Mouse (Mus musculus) adrenal gland, postnatal 25 days (tissue): ENCODE measurements around the gene Hist1h1a. TPM values are rescaled to one million over a fixed set of nuclear protein-coding genes. Genes with fewer than 3 reads are reported as not detected.
"Not testable (repeated sequence)": the region's sequence is repeated elsewhere in the genome, so short reads cannot be mapped to it uniquely, and the experiment has no call there.

Source experiments
- DNase-seq: peaks from one replicate; pipeline ENCODE4 v3.0.0; 2021; ENCODE audit warnings: mixed read lengths
- total RNA-seq: library from RNA; stranded (reverse); gene quantifications from 2 replicates; pipeline ENCODE4 v1.2.3, GENCODE M21; 2021

Hist1h1a gene
- total RNA-seq, 1 experiment from 2014 or later: 76.4 TPM

DNA sequence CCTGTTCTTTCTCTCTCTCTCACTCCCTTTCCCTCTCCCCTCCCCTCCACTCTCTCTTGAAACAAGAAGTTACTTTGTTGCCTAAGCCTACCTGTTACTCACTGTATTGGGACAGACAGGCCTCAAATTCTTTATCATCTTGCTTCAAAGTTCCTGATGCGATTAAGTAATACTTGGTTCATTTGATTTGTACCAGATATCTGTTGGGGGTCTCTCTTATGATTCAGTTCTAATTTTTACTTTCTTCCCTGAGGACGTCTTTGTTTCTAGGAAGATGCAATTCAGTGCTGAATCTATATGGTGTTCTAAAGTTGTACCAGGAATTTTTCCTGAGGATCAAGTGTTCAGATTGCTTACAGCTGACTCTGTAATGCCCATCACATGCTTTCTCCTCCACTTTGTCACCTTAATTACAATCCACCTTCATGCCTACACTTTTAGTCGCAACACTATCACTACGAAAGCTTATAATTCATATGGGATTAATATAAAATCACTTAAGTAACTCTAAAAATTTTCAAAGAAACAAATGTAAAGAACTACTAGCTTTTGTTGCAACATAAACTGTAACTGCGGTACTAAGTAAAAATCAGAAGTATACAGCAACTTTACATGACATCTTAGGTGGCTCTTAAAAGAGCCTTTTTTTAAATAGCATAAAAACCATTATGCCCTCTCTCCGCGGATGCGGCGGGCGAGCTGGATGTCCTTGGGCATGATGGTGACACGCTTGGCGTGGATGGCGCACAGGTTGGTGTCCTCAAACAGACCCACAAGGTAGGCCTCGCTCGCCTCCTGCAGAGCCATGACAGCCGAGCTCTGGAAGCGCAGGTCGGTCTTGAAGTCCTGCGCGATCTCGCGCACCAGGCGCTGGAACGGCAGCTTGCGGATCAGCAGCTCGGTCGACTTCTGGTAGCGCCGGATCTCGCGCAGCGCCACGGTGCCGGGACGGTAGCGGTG lies 18.8 kb upstream of the Hist1h1a start:
- DNase-seq: no peak

DNA sequence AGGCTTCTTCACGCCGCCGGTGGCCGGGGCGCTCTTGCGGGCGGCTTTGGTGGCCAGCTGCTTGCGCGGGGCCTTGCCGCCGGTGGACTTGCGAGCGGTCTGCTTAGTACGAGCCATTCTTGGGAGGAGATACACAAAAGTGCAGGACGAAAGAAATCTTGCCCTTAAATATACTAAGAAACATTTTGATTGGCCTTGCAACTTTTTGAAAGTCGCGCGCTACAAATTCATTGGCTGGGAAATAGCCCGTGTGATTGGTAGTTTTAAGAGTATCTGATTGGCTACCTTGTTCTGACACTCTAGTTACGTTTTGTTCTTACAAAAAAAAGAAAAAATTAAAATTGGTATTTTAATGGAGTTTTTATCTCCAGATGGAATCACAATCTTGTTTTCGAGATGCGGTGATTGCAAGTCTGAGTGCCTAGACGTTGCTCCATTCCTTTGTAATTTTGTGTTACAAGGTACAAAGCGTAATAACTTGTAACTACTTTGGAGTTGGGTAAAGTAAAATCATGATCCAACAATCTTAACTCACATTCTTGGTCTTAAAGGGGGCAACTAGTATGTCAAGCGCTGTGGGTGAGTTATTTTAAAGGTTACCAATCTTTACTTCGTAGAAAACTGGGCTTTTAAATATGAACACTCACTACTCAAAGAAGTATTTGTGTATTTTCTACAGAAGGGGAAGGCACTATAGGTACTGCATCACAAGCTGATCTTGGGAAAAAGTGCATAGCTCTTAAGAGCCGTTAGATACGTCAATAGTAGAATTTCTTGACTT lies 17.9 kb upstream of the Hist1h1a start, which contains the start of gene Hist1h3c:
Gene Hist1h3c (minus strand): TSS at position 222 of the 781 bp plus-strand sequence.
- DNase-seq: peak; percentile 77

DNA sequence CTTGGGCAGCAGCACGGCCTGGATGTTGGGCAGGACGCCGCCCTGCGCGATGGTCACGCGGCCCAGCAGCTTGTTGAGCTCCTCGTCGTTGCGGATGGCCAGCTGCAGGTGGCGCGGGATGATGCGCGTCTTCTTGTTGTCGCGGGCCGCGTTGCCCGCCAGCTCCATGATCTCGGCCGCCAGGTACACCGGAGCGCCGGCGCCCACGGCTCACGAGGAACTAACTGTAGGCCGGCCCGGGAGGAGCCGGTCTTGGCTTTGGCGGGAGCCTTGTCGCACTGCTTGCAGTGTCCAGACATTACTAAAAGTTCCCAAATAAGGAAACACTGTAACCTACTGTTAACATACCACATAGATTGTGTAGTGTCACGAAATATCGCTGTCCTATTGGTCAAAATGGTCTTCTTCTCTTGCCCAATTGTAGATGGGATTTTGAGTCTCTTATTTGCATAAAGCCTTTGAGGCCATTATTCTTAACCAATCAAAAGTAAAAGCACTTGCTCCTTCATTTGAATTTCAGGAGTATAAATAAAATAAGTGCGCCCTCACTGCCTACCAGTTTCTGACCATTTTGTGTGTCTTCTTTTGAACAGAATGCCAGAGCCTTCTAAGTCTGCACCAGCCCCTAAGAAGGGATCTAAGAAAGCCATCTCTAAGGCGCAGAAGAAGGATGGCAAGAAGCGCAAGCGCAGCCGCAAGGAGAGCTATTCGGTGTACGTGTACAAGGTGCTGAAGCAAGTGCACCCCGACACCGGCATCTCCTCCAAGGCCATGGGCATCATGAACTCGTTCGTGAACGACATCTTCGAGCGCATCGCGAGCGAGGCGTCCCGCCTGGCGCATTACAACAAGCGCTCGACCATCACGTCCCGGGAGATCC lies 17.0 kb upstream of the Hist1h1a start, which contains the start of gene Hist1h2bb:
Gene Hist1h2bb (plus strand): TSS at position 534 of the 880 bp plus-strand sequence.
- DNase-seq: peak; percentile 52

DNA sequence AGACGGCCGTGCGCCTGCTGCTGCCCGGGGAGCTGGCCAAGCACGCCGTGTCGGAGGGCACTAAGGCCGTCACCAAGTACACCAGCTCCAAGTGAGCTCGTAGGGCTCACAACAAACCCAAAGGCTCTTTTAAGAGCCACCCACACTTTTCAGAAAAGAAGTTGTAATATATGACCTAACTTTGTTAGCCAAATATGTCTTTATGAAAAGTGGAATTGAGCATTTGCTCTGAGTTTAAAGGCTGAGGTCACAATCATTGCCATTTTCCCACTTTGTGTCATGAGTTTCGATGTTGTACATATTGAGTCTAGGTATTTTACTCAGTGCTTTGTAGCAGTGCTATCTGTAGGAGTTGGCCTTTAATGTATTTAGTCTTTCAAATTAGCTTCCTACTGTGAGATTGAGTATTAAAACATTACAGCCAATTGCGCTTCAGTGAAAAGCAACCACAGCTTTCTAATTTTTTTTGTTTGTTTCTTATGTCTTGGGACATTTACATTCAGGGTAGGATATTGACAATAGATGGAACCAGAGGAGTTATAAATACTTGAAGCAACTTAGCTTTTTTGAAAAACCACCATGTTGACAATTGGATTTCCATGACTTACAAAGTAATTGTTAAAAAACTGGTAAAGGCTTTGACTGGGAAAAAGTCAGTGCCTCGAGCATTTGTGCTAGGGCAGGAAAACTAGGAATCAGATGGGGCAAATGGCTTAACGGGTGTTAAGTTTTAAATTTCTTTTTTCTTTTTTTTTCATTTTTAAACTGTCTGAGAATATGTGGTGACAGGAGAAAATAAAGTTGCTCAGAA lies 16.2 kb upstream of the Hist1h1a start:
- no peak for DNase-seq

DNA sequence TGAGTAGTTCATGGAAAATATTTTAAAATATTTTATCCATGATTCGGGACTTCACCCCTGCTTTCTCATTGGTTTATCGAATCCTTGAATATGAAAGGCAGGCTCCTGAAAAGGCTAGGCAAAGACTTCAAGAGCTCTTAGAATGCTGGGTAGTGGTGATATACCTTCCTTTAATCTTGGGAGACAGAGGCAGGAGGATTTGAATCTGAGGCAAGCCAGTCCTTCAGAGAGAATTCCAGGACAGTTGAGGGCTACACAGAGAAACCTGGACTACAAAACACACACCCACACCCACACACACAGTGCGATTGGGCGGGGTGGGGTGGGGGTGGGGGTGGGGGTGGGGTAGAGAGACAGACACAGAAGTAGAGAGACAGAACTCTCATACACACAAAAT lies 15.6 kb upstream of the Hist1h1a start:
- DNase-seq: no peak

DNA sequence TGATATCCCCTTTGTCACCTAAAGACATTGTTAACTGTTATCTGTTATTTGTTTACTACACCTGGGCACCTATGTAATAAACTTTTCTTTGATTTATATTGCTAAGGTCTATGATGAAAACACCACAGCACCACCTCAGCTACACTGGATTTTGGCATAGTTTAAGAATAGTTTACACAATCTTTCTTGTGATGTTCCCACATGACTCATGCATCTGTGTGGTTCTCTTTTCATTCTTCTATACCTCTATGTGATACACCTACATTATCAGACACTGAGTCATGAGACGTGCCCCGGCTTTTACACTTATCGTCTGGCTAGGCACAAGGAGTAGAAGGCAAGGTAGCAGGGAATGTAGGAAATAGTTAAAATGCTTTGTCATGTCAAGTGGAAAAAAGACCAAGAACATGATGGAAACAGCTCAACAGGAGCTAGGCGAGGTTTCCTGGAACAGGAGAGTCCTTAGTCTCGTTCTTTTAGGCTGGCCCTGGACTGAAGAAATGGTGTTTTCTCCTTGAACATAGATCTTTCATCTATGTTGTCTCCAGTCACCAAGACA lies 13.8 kb upstream of the Hist1h1a start:
- DNase-seq: no peak

DNA sequence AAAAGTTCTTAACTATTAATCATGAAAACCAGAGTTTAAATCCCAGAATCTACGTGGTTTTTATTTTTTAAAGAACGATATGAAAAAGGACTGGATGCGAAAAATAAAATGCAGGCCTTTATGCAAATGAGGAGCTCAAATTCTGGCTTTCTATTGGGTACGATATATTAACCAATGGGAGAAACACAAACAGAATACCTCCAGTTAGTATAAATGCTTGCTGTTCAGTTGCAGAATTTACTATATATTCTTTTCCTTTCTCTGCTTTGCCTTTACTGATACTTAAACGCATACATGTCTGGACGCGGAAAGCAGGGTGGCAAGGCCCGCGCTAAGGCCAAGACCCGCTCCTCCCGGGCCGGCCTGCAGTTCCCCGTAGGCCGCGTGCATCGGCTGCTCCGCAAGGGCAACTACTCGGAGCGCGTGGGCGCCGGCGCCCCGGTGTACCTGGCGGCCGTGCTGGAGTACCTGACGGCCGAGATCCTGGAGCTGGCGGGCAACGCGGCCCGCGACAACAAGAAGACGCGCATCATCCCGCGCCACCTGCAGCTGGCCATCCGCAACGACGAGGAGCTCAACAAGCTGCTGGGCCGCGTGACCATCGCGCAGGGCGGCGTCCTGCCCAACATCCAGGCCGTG lies 12.5 kb upstream of the Hist1h1a start, which contains the start of gene Hist1h2ab:
Gene Hist1h2ab (plus strand): TSS at position 288 of the 639 bp plus-strand sequence.
- DNase-seq: not testable (repeated sequence)

DNA sequence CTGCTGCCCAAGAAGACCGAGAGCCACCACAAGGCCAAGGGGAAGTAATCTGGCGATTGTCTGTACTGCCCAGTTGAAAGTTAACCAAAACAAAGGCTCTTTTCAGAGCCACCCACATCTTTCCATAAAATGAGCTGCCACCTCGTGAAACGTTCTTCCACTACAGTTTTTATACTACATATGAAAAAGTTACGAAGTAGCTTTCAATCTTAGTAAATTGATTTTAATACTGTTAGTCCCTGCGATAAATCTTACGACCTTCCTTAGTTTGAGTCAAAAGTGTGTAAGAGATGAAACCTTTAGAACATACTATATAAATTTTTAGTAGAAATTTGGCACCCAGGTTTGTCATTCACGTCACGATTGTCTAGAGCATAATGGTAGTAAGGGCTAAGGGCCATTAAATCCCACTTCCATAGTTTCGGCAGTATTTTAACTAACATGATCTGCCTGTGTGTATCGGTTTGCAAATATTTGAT lies 11.9 kb upstream of the Hist1h1a start:
- no peak for DNase-seq

DNA sequence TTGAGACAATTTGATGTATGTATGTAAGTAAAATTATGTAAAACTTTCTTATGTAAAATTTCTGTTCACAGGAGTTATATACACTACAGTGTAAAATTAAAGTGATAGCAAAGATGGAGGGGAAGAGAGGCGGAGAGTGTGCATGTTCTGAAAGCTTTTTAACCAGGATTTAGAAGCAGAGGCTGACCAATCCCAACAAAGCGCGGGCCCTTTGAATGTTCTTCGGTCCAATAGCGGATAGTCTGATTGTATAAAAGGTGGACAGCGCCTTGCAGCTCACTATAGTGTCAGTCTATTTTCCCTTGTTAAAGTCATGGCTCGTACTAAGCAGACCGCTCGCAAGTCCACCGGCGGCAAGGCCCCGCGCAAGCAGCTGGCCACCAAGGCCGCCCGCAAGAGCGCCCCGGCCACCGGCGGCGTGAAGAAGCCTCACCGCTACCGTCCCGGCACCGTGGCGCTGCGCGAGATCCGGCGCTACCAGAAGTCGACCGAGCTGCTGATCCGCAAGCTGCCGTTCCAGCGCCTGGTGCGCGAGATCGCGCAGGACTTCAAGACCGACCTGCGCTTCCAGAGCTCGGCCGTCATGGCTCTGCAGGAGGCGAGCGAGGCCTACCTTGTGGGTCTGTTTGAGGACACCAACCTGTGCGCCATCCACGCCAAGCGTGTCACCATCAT lies 11.3 kb upstream of the Hist1h1a start, which contains the start of gene Hist1h3b:
Gene Hist1h3b (plus strand): TSS at position 201 of the 675 bp plus-strand sequence.
- peak; percentile 90 for DNase-seq

DNA sequence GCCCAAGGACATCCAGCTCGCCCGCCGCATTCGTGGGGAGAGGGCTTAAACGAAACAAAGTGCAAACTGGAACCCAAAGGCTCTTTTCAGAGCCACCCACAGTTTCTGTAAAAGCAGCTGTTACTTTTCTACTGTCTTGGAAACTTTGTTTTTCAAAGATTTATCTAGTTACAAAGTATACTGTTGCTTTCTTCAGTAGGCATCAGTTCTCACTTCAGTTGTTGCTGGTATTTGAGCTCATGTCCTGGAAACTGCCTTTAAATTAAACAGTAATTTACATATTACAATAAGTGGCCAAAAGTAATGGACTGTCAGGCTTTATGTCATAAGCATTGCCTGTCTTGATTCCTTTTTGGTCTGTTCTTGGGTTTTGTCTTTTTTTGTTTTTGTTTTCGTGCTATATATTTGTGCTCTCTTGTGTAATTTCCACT lies 10.7 kb upstream of the Hist1h1a start:
- DNase-seq: no peak

DNA sequence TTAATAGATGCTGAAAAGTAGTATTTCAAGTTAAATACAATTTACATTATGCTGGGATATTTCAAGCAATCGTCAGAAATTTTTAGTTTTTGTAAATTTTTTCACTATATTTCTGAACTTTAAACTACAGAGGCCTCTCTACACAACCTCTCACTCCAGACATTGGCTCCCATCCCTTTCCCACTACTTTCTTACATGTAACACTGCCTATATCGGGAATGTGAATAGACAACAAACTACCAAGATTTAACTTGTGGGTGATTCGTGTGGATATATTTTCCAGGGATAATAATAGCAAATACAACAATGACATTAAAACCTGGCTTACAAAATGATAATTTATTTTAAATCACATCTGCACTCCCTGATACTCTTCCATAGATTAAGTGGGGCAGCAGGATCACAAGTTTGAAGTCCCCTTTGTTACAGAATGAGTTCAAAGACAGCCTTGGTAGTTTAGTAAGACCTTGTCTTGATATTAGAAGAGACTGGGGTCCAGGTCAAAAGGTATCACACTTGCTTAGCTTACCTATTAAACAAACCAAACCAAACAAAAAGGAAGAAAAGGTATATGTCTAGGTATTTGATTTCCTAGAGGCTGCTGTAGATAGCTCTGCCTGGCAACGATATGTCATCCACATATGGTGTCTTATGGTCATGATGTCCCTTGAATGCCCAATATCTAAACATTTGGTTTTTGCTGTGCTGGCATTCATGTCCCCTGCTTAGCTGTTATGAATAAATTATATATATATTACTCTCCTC lies 10.0 kb upstream of the Hist1h1a start:
- no peak for DNase-seq

DNA sequence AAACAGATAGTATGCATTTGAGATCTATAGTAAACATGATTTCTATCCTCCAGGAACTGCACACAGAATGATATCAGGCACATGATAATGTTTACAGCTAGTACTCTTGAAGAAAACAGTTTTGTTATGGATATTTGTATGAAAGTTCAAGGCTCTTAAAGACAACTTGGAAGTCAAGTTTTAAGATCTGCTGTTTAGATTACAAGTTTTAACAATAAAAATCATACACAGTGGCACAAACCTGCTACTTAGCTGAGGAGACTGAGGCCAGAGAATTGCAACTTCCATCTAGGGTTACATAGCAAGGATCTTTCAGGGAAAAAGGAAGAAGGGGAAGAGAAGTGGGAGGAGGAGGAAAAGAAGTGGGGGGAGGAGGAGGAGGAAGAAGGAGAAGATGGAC lies 8.5 kb upstream of the Hist1h1a start:
- no peak for DNase-seq

DNA sequence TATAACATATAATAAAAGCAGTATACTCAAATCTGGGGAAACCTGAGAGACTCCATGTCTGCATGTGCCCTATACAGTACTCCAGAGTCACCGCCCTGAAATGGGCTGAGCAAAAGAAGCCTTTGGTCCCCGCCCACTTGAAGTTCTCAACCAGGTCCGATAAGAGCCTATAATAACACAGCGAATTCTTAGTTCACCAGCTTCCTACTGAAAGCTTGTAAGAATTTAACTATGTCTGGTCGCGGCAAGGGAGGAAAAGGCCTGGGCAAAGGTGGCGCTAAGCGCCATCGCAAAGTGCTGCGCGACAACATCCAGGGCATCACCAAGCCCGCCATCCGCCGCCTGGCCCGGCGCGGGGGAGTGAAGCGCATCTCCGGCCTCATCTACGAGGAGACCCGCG lies 6.7 kb upstream of the Hist1h1a start, which contains the start of gene Hist1h4b:
Gene Hist1h4b (plus strand): TSS at position 224 of the 400 bp plus-strand sequence.
- peak; percentile 68 for DNase-seq

DNA sequence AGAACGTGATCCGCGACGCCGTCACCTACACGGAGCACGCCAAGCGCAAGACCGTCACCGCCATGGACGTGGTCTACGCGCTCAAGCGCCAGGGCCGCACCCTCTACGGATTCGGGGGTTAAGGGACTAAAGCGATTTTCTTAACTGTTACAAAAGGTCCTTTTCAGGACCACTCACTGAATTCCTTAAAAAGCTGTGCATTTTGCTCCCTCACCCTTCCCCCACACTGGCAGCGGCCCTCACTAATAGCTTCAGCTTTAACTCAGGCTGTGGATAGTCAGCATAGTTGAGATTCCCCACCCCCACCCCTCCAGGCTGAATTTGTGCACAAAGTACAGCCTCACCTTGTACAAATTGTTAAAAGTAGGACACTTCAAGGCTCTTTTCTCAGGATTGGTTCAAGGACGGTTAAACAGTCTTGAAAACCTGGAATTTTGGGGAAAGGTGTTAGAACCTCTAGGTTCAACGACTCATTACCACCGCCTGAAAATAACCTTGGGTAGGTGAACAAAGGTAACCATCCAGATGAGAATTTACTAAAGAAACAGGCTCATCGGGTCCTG lies 6.2 kb upstream of the Hist1h1a start:
- DNase-seq: no peak

DNA sequence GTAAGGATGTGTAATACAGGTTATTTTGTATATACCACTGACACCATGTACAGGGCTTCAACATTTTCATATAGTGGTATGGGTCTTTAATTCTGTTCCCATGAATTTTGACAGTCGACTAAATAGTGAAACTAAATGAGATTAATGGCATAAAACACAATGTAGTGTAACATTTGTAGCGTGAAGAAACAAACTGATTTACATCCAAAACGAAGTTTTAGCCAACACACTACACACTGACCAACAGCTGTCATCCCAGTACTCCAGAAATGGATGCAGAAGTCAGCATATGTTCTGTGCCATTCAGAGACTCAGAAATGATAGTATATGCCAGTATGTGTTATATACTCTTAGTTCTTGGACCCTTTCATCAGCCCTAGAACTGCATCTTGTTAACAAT lies 5.5 kb upstream of the Hist1h1a start:
- DNase-seq: no peak

DNA sequence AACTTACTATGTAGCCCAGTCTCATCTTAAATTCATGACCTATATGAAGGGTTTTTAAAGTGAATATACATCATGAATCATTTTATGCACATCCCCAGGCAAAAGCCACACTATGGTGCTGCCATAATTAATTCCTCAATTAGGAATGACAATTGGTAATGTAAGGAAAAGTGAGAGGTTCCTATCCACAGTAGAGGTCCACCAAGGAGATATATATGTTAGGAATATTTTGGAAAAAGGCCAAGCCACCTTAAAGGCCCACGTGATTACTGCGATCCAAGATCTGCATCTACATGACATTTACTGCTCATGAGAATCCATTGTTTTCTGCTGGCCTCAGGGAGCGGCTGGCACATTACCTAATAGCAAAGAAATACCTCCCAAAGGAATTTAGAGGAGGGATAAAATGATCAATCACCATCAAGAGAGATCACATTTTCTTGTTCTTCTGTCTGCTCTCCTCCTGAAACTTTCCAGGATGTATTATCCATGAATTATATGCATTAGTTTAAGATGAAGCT lies 4.2 kb upstream of the Hist1h1a start:
- no peak for DNase-seq

DNA sequence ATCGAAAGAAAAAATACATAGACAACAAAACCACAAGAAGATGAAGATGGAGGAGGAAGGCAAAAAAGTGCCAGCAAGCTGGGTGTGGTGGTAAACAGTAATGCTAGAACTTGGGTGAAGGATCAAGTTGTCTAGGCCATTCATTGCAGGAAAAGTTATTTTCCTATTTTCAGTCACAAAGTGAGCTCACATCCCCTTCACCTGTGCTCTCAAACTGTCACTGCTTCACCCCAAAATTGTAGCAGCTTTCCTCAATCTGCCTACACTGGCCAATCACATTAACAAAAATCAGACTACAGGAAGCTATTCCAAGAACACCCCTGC lies 3.6 kb upstream of the Hist1h1a start:
- no peak for DNase-seq
